Mouse (Mus musculus): Measurements from ENCODE around the gene Samt3. TPM values are rescaled to one million over a fixed set of nuclear protein-coding genes. Genes with fewer than 3 reads are reported as not detected.

Gene Samt3
- total RNA-seq (2023), result not detected

DNA sequence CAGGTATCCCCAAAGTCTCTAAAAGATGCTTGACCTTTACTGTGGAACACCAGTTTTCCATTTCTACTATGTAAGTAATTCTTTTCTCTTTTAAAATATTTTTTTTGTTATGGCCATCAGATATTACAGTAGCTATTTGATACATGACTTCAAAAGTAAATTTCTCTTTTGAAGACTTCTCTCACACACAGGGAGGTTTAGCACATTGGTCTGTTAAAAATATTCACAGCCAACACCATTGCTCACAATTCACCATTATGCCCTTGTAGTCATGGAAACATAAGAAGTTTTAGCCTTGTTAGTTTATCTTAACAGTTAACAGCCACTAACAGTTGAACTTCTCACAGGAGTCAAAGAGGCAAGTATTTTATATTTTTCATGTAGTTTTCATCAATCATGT is at the start of gene Samt3:
Gene Samt3, plus strand, starts transcription at position 301 of the 400 bp plus-strand sequence.

Other genes with a start within 250 kb of the Samt3 start
- 1 to 10 TPM in 1 of 2 experiments, under 1 TPM in 1; 0.47 to 1.3 TPM for gene 5430427O19Rik, start 173.8 kb upstream of the Samt3 start, total RNA-seq (2023)
- not detected for gene Nr0b1, start 147.6 kb downstream of the Samt3 start, total RNA-seq (2023)